Mouse (Mus musculus): ENCODE data around the gene Sycp1. TPM values are rescaled to one million over a fixed set of nuclear protein-coding genes. Genes with fewer than 3 reads are reported as not detected.

Gene Sycp1
- total RNA-seq, 4 experiments from 2014 or later, result not detected

Other genes starting within 250 kb of the Sycp1 start
- 10 to 100 TPM; 66.3 to 74.3 (median 70.5) TPM for gene Tspan2, start 201.6 kb downstream of the Sycp1 start, total RNA-seq (2022)
- gene Tshb, start 153.4 kb downstream of the Sycp1 start, total RNA-seq (2022), result not detected
- gene Nr1h5, start 28.0 kb upstream of the Sycp1 start, total RNA-seq (2022), result not detected
- 10 to 100 TPM; 54.7 to 65.9 (median 59.8) TPM for gene Sike1, start 59.6 kb upstream of the Sycp1 start, total RNA-seq (2022)
- 100 to 1,000 TPM; 242 to 273 (median 261) TPM for gene Csde1, start 84.3 kb upstream of the Sycp1 start, total RNA-seq (2022)
- gene Nras, start 122.2 kb upstream of the Sycp1 start, total RNA-seq (2022), result 10 to 100 TPM; 63.7 to 69.1 (median 67.2) TPM
- under 1 TPM in 2 of 4 experiments, not detected in 2; 0.23 to 0.54 TPM for gene Ampd1, start 137.9 kb upstream of the Sycp1 start, total RNA-seq (2022)
- gene Dennd2c, start 166.5 kb upstream of the Sycp1 start, total RNA-seq (2022), result under 1 TPM; 0.28 to 0.93 (median 0.48) TPM
- gene Bcas2, start 235.6 kb upstream of the Sycp1 start, total RNA-seq (2022), result 10 to 100 TPM; 60.2 to 73.7 (median 70.6) TPM

All from left cerebral cortex, adult 8-10 months (tissue).